Mouse (Mus musculus) testis, postnatal 14 days (tissue): Measurements from ENCODE around the gene Cope.

Experiments used
- DNase-seq: peaks from one replicate; pipeline ENCODE4 v3.0.0; 2021; ENCODE audit warnings: low spot score

Gene Cope

GRCm38 (mm10) chr8:70309311-70309710 is 7.0 kb downstream of the Cope start:
- DNase-seq = no peak

DNA sequence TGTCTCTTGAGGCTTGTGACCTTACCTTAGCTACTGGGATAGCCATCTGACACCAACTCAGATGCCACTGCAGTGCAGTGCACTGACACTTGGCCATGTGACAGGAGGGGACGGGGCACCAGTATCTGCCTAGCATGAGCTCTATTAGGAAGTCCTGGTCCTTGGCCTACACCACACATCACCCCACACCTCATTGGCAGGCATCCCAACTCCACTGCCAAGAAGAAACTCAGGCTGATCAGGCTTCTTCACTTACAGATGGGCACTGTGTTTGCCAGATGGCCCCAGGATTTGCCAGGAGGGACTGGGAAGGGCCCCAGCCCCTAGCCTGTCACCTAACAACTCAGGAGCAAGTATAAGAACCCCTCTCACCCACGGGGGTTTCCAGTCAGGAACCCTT is 11.1 kb downstream of the Cope start:
- no peak for DNase-seq

DNA sequence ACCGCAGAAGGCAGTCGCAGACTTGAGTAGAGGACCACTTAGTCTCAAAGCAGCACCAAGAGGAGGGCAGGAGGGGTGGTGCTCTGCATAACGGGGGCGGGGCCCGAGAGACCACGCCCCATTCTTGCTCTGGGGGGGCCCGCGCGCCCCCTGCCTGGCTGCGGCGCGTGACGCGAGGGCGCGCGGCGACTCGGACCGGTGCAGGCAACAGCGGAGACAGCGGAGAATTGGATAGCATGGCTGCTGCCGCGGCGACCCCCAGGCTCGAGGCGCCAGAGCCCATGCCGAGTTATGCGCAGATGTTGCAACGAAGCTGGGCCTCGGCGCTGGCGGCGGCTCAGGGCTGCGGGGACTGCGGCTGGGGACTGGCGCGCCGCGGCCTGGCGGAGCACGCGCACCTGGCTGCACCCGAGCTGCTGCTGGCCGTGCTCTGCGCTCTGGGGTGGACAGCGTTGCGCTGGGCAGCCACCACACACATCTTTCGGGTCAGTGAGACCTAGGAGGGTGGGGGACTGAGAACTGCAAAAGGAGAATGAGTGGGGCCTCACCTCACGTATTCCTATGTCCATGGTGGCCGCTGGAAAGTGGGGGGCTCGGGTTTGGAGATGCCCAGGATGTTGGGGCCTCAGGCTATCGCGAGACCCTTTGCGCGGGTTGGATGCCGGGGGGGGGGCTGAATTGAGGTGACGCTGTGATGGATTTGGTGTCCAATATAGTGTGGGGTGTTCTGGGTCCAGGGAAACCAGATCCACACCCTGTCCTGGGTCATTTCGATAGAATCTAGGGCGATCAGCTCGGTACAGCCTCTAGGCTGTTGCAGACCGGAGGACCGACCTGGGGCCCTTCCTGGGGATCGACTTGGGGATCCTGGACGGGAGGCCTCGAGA is 13.5 kb downstream of the Cope start, which contains the start of gene Cers1:
Gene Cers1 (plus strand): TSS at position 152 of the 887 bp plus-strand sequence.
- peak; percentile 59 for DNase-seq

- DNase-seq = peak; percentile 70
Measured at GRCm38 (mm10) chr8:70316511-70317504, 14.5 kb downstream of the Cope start.

GRCm38 (mm10) chr8:70317872-70318271 is 15.6 kb downstream of the Cope start:
- no peak for DNase-seq

GRCm38 (mm10) chr8:70323716-70324115 is 21.4 kb downstream of the Cope start:
- no peak for DNase-seq

DNA sequence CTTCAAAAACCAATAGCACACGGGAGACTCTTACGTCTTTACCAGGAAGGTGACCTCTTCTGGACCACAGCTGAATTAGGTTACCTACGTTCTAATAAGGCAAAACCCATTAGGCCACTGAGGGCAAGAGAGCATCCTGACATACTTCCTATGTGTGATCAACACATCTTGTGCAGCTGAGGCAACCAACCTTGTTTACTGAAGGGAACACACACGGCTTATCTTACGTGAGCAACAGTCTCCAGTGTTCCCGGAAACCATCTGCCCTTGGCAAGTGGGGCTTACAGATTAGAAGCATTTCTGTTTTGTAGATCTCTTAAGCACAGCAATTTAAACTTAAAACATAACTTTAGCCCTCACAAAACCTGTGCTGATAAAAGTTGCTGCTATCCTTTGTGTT is 25.2 kb downstream of the Cope start:
- DNase-seq = no peak

DNA sequence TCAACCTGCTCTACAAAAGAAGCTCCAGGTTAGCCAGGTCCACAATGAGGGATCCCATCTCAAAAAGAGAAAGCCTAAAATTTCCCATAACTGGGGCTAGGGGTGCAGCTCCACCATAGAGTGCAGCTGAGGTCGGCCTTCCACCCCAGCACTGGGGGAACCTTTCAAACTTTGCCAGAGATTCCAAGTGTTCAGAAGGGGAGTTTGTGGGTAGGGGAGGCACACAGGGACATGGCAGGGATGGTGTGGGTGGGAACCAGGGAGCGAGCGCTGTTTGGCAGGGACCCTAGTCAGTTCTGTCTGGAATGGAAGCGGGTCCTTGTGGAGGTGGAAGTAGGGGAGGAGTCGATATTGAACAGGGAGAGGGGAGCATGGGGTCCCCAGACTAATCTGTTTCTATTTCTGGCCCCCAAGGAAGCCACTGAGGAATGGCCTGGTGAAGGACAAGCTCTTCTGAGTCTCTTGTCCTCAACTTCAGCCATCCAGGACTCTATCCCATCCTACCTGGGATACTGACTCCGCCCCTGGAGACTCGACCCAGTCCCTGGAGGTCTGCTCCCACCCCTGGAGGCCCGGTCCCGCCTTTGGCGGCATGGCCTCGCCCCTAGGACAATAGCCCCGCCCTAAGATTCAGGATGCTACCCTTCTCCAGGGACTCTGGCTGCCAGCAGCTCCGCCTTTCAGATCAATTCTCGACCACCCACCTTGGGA is 27.0 kb downstream of the Cope start, which contains the start of gene Gdf1:
Gene Gdf1 (plus strand): TSS at position 694 of the 711 bp plus-strand sequence.
- peak; percentile 45 for DNase-seq

GRCm38 (mm10) chr8:70329835-70330740 is 27.8 kb downstream of the Cope start:
- DNase-seq = no peak

- peak; percentile 55 for DNase-seq
Measured at GRCm38 (mm10) chr8:70330741-70331364, 28.5 kb downstream of the Cope start.

DNA sequence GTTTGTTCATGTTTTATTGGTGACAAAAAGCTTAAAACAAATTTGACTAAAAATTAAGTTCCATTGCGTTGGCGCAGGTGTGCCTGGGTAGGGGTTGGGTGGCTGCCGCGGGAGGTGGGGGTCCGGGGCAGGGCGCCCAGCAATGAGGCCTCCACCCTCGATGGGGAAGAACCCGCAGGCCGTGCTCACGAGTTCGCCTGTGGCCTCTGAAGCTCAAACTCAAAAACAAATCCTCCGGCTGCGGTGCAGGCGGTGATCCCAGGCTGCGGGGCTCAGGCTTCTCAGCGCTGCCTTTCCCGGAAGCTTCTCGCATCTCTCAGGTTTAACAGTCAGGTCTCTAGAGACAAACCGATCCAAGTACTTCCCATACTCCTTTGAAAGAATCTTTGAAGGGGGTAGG is 29.2 kb downstream of the Cope start:
- DNase-seq = no peak

DNA sequence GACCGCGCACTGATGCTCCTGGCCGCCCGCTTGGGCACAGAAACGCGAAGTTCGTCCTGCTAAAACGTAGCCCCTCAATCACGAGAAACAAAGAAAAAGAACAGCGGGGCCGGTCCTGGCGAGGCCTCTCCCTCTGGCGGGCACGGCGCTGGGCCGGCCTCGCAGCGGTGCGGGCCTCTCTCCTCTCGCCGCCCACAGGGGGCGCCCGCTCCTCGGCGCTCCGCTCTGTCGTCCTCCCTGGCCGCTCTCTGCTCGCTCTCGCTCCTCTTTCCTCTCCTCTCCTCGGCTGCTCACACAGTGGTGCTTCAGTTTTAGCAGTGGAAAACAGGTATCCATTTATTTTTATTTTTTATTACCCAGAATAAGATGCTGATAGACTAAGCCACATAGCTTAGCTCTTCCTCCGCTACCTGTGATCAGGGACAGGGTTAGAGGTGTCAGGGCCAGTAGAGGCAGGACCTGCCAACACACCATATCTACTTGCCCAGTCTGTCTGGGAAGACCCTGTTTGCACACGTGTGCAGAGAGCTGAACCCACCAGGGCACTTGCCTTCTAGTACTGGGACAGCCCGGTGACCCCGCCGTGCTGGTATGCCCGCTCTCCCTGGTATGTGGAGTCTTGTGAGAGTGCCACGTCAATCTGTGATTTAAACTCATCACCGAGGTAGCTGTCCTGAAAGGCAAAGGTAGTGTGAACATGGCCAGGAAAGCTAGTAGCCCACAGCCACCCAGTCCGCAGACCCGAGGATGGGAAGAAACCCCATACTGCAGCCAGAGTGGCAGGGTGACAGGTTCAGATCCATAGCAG is 30.0 kb downstream of the Cope start:
- peak; percentile 58 for DNase-seq

DNA sequence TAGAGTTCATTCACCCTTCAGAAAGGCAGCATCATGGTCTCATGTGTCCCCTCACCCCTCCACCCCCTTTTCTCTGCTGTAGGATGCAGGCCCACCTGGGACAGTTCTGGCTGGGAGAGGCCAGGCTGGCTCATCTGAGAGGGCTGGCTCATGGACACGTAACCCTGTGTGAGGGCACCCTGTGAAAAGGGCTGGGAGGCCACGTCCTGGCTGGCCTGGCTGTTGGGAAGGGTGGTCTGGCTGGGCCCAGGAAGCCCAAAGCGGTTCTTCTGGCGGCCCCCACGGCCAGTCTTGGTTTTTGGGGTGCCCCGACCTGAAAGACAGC is 30.5 kb downstream of the Cope start:
- no peak for DNase-seq

GRCm38 (mm10) chr8:70338931-70339330 is 36.6 kb downstream of the Cope start:
- DNase-seq = no peak

DNA sequence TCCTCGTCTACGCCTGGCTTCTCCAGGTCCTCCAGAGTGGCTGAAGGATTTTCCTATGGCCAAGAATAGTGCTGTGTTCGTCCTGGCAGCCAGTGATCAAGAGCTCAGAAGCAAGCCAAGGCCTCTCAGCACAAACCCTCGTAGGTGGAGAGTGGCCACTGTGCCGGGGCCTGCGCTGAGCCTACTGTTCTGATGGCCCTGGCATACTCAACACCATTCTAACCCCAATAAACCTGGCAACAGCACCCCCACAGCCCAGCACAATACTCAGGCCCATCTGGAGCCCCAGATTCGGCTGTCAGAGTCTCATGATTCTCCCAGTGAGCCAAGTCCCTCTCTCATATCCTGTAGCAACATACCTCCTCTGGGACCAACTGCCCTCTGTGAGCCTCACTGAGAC is 38.3 kb downstream of the Cope start:
- no peak for DNase-seq

- DNase-seq = no peak
Measured at GRCm38 (mm10) chr8:70342007-70342406, 39.7 kb downstream of the Cope start.

- no peak for DNase-seq
Measured at GRCm38 (mm10) chr8:70343076-70343475, 40.8 kb downstream of the Cope start.

- DNase-seq = no peak
Measured at GRCm38 (mm10) chr8:70343696-70344095, 41.4 kb downstream of the Cope start.

DNA sequence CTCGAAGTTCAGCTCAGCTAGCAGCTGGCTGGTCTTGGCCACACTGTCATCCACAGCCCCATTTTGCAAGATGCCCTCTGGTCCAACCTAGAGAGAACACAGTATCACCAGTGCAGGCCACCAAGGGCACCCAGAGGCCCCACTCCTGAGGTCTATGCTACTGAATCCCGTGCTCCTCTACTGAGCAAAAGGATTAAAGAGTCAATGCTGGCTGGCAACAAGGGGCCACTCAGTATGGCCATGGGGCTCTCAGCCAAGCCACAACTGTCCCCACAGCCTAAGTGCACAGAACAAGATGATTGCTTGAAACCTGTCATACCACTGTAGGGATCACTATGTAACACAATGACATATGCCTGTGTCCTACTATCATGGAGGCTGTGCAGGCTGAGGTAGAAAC is 42.0 kb downstream of the Cope start:
- no peak for DNase-seq

GRCm38 (mm10) chr8:70347443-70347842 is 45.1 kb downstream of the Cope start:
- no peak for DNase-seq
